Mouse (Mus musculus) midbrain, embryonic 14.5 days (tissue): ENCODE measurements around the gene Sult6b1. TPM values are rescaled to one million over a fixed set of nuclear protein-coding genes. Genes with fewer than 3 reads are reported as not detected.

Experiments used
- ATAC-seq: fragments of 200-750 bp; cut with Nextera tagmentation; 2 replicates; pipeline ENCODE4 v1.8.0; 2017; ENCODE audit warnings: moderate number of reproducible peaks, moderate library complexity; ENCODE audit not compliant: low FRiP score, low TSS enrichment
- DNase-seq: peaks from one replicate; pipeline ENCODE4 v3.0.0-alpha.2; 2015
- H3K27ac ChIP-seq: fragments of 300-500 bp; sonication (generic); replicated peaks from 2 replicates; pipeline ENCODE4 v1.5.1; 2014; ENCODE audit warnings: mild to moderate bottlenecking, low read depth, low read length, moderate library complexity
- H3K27me3 ChIP-seq: fragments of 300-500 bp; sonication (generic); 2 replicates; pipeline ENCODE4 v1.6.1; 2014; ENCODE audit warnings: low read length, control low read depth, mixed read lengths; ENCODE audit not compliant: control insufficient read depth, insufficient read depth
- H3K36me3 ChIP-seq: fragments of 300-500 bp; sonication (generic); 2 replicates; pipeline ENCODE4 v1.6.1; 2014; ENCODE audit warnings: low read length, control low read depth; ENCODE audit not compliant: control insufficient read depth, insufficient read depth
- H3K4me1 ChIP-seq: fragments of 300-500 bp; sonication (generic); 2 replicates; pipeline ENCODE4 v1.6.1; 2014; ENCODE audit warnings: mild to moderate bottlenecking, antibody characterized with exemption, low read length, control low read depth; ENCODE audit not compliant: control insufficient read depth, insufficient read depth
- H3K4me2 ChIP-seq: fragments of 300-500 bp; sonication (generic); 2 replicates; pipeline ENCODE4 v1.6.1; 2014; ENCODE audit warnings: mild to moderate bottlenecking, low read length, moderate library complexity
- H3K4me3 ChIP-seq: fragments of 300-500 bp; sonication (generic); replicated peaks from 2 replicates; pipeline ENCODE4 v1.5.1; 2014; ENCODE audit warnings: low read depth, low read length
- H3K9ac ChIP-seq: fragments of 300-500 bp; sonication (generic); replicated peaks from 2 replicates; pipeline ENCODE4 v1.6.1; 2014; ENCODE audit warnings: mild to moderate bottlenecking, low read length, moderate library complexity
- H3K9me3 ChIP-seq: fragments of 300-500 bp; sonication (generic); 2 replicates; pipeline ENCODE4 v1.6.1; 2016; ENCODE audit warnings: low read length, control low read depth, mixed read lengths; ENCODE audit not compliant: control insufficient read depth
- WGBS: fragments of 180-500 bp; shearing (Covaris S2); extraction: QIAGEN DNeasy Blood & Tissue Kit; methylation state at CpG from one replicate; pipeline ENCODE4 v1.1.7; 2014; 5-methylcytosine and 5-hydroxymethylcytosine counted together
- polyA plus RNA-seq: library from polyadenylated mRNA; unstranded; fragments of >200 nt; fragmentation: Nextera tagmentation; extraction: Ambion mirVana; gene quantifications from 2 replicates; pipeline ENCODE4 v1.2.1, GENCODE M21; 2014

The Sult6b1 gene
- polyA plus RNA-seq, 1 experiment from 2014 or later = not detected

GRCm38 (mm10) chr17:78881878-78882304 is 24.9 kb downstream of the Sult6b1 start:
- peak overlapping the region; percentile 42; the same call in 1 of the 2 replicates for H3K9ac ChIP-seq
- no peaks in the 10 kb centered on the region for H3K27me3 ChIP-seq
- DNase-seq (peak; percentile 41), ATAC-seq (peak; percentile 55; the same call in 1 of the 2 replicates)
- H3K36me3 ChIP-seq = no peaks in the 10 kb centered on the region
- no peaks in the 10 kb centered on the region for H3K9me3 ChIP-seq
- no peak overlapping the region for H3K27ac ChIP-seq
- peak overlapping the region; percentile 66 for H3K4me2 ChIP-seq
- peak overlapping the region; percentile 36 for H3K4me3 ChIP-seq
- H3K4me1 ChIP-seq = peaks cover 4% of the 10 kb centered on the region; the same call in 1 of the 2 replicates
- 13% methylated on average over 6 of the region's 7 CpGs for WGBS

DNA sequence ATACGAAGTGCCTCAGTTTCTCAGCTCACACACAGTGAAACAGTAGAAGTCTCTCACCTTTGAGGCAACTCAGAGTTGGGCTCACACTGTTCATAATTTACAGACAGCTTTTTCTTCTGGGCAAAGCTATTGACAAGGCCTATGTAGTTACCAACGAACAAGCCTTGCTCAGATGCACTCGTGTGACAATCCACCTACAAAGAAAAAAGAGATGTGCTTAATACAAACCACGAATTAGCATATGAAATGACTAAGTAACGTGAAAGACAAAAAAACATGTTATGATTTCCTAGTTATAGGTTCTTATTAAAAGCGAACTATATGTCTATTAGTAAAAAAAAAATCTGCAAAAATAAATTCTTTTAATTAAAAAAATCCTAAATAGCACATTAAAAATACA is 32.9 kb downstream of the Sult6b1 start:
- H3K4me3 ChIP-seq = no peak overlapping the region
- no peak overlapping the region for H3K27ac ChIP-seq
- H3K27me3 ChIP-seq = no peaks in the 10 kb centered on the region
- H3K4me2 ChIP-seq = no peak overlapping the region
- H3K4me1 ChIP-seq = no peaks in the 10 kb centered on the region
- DNase-seq (no peak), ATAC-seq (no peak)
- no peaks in the 10 kb centered on the region for H3K9me3 ChIP-seq
- no peak overlapping the region for H3K9ac ChIP-seq
- H3K36me3 ChIP-seq = no peaks in the 10 kb centered on the region
- 87% methylated on average over 6 of the region's 6 CpGs for WGBS

DNA sequence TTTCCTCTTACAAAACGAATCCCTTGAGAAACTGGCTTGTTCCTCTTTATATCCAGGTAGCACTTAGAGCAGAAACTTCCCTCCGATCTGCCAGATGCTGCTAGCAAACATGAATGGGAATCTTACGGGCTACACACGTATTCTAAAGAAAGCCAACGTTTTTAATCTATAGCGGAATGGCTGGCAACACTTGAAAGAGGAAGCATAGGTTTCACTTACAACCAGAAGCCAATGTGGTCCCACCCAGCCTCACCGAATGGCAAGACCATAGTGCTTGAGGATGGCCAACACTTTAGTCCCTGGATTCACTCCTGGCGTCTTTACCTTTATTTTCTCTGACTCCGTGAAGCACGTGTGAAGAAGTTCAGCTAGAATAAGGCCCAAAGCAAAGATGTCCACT is 50.5 kb downstream of the Sult6b1 start:
- ATAC-seq = no peak
- no peak overlapping the region for H3K9ac ChIP-seq
- 91% methylated on average over 10 of the region's 10 CpGs for WGBS

GRCm38 (mm10) chr17:78842271-78842928 is 64.4 kb downstream of the Sult6b1 start:
- no peak overlapping the region for H3K4me3 ChIP-seq
- ATAC-seq = no peak
- H3K4me2 ChIP-seq = no peak overlapping the region
- no peak overlapping the region for H3K27ac ChIP-seq
- no peaks in the 10 kb centered on the region for H3K4me1 ChIP-seq
- H3K9ac ChIP-seq = no peak overlapping the region
- H3K36me3 ChIP-seq = peaks cover 87% of the 10 kb centered on the region
- no peaks in the 10 kb centered on the region for H3K27me3 ChIP-seq
- WGBS = 94% methylated on average over 7 of the region's 7 CpGs
- no peak for DNase-seq
- no peaks in the 10 kb centered on the region for H3K9me3 ChIP-seq

More for the DNA sequence above, 50.5 kb downstream of the Sult6b1 start:
- Histone ChIP-seq H3K4me1 (no peaks in the 10 kb centered on the region), H3K27ac (no peak overlapping the region), H3K4me3 (no peak overlapping the region), H3K9me3 (no peaks in the 10 kb centered on the region), H3K27me3 (no peaks in the 10 kb centered on the region), H3K4me2 (no peak overlapping the region), H3K36me3 (no peaks in the 10 kb centered on the region)
- DNase-seq = no peak

DNA sequence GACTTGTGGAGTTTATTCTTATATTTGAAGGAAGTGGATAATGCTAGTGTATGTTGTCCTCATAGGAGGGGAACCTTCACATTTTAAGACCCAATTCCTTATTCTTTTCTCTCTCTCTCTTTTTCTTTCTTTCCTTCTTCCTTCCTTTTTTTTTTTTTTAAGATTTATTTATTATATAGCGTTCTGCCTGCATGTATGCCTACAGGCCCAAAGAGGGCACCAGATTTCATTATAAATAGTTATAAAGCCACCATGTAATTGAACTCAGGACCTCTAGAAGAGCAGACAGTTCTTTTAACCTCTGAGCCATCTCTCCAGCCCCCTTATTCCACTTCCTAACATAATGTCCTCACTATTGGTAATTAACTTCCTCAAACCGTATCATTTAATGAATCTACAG is 70.7 kb downstream of the Sult6b1 start:
- DNase-seq = peak; percentile 33
- Histone ChIP-seq H3K27ac (no peak overlapping the region; the same call in 1 of the 2 replicates), H3K4me3 (peak overlapping the region; percentile 86), H3K4me1 (peaks cover 8% of the 10 kb centered on the region), H3K27me3 (no peaks in the 10 kb centered on the region), H3K36me3 (peaks cover 35% of the 10 kb centered on the region), H3K9me3 (no peaks in the 10 kb centered on the region), H3K4me2 (peak overlapping the region; percentile 87), H3K9ac (peak overlapping the region; percentile 59)
- no peak for ATAC-seq
- WGBS = 42% methylated on average over 2 of the region's 2 CpGs

DNA sequence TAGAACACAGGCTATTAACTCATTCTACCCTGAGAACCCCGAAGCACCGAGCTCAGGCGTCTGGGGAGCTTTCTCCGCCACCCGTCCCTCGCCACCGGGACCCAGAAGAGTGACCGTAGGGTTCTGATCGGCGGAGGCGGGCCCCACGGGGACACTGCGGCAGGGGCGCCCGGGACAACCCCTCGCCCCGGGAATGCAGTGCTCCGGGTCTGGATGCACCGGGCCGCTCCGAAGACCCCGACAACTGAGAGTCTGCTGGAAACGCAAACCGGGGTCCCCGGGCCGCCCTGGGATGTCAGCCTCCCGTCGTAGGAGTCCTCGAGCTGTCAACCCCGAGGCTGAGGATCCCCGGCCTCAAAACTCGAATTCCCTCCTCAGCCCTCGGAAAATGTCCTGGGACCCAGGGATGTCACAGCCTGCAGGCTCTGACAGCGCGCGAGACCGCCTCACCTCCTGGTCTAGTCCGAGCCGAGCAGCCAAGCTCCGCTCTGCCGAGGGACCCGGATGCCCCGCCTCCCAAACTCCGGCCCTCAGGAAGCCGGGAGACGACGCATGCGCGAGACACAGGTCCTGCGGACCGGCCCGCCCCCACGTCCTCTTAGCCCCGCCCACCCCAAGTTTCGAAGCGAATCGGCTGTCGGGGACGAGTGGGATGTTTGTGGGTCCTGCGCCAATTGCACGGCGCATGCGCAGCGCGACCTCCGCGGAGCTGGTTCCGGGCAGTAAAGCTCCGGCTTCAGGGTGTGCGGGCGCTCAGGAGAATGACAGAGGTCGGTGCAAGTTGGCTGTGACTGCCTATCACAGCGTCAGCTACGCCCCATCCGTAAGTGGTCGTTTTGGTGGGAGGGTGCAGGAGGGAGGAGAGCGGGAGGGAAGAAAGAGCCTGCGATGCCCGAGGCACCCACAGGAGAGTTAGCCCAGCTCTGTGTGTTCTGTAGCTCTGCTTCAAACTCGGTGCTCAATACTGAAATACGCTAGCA is 71.6 kb downstream of the Sult6b1 start, which contains the start of the genes Heatr5b and Gpatch11:
TSS of gene Heatr5b (minus strand) at position 509 of the 980 bp plus-strand sequence.
TSS of gene Gpatch11 (plus strand) at position 712 of the 980 bp plus-strand sequence.
- Histone ChIP-seq H3K27ac (peak within 1 kb of the TSS; percentile 83), H3K36me3 (peaks cover 30% of the 10 kb centered on the region), H3K9ac (peak within 1 kb of the TSS; percentile 84), H3K4me1 (peaks cover 8% of the 10 kb centered on the region), H3K27me3 (no peaks in the 10 kb centered on the region), H3K4me2 (peak within 1 kb of the TSS; percentile 87), H3K9me3 (no peaks in the 10 kb centered on the region), H3K4me3 (peak within 1 kb of the TSS; percentile 86)
- under 1% methylated on average over 81 of the region's 81 CpGs for WGBS
- DNase-seq (peak; percentile 100), ATAC-seq (peak; percentile 98)

Other genes starting within 250 kb of the Sult6b1 start
- 6.2 and 8.2 TPM in 2 replicates for gene Strn, start 169.8 kb downstream of the Sult6b1 start, polyA plus RNA-seq
- 19.8 and 21.1 TPM in 2 replicates for gene Heatr5b, start 71.6 kb downstream of the Sult6b1 start, polyA plus RNA-seq
- gene Gpatch11, start 71.4 kb downstream of the Sult6b1 start, polyA plus RNA-seq = 44.3 and 52.5 TPM in 2 replicates
- 2.6 and 5.0 TPM in 2 replicates for gene Eif2ak2, start 24.4 kb downstream of the Sult6b1 start, polyA plus RNA-seq
- gene Cebpzos, start 9.5 kb upstream of the Sult6b1 start, polyA plus RNA-seq = 116 TPM in 2 replicates
- gene Cebpz, start 30.1 kb upstream of the Sult6b1 start, polyA plus RNA-seq = 48.8 and 53.4 TPM in 2 replicates
- gene Ndufaf7, start 30.1 kb upstream of the Sult6b1 start, polyA plus RNA-seq = 54.3 and 58.9 TPM in 2 replicates
- gene Prkd3, start 113.8 kb upstream of the Sult6b1 start, polyA plus RNA-seq = 9.1 and 19.7 TPM in 2 replicates
- gene Qpct, start 144.9 kb upstream of the Sult6b1 start, polyA plus RNA-seq = 21.1 and 26.1 TPM in 2 replicates